Mouse (Mus musculus) natural killer cell, adult 2 months (primary cell): ENCODE data around the gene Olfr1494.

Source experiments
- DNase-seq, 2 experiments: peaks; one replicate each; pipeline ENCODE4 v3.0.0; 2022; ENCODE audit warnings: low spot score in 2 of 2

Olfr1494 gene

GRCm38 (mm10) chr19:13739428-13739827 lies at the start of gene Olfr1494:
Olfr1494 (plus strand) TSS chr19:13739728.
- no peak for DNase-seq

- no peak for DNase-seq
Measured at GRCm38 (mm10) chr19:13696968-13697367, 42.6 kb upstream of the Olfr1494 start, which contains the start of gene Olfr1491. Olfr1491 (plus strand) TSS chr19:13697268.

- no peak for DNase-seq
Measured at GRCm38 (mm10) chr19:13722978-13723377, 16.6 kb upstream of the Olfr1494 start, which contains the start of gene Olfr1493-ps1. Olfr1493-ps1 (plus strand) TSS chr19:13723278.

- no peak for DNase-seq
Measured at GRCm38 (mm10) chr19:13749366-13749765, 9.8 kb downstream of the Olfr1494 start.

GRCm38 (mm10) chr19:13764306-13764705 lies 24.8 kb downstream of the Olfr1494 start, which contains the start of gene Olfr1495:
Olfr1495 (plus strand) TSS chr19:13764606.
- no peak for DNase-seq

- no peak for DNase-seq
Measured at GRCm38 (mm10) chr19:13768565-13769276, 29.2 kb downstream of the Olfr1494 start.

- no peak for DNase-seq
Measured at GRCm38 (mm10) chr19:13777578-13777977, 38.0 kb downstream of the Olfr1494 start, which contains the start of gene Olfr1496. Olfr1496 (plus strand) TSS chr19:13777878.

- no peak for DNase-seq
Measured at GRCm38 (mm10) chr19:13798102-13798501, 58.6 kb downstream of the Olfr1494 start, which contains the start of gene Olfr1497. Olfr1497 (minus strand) TSS chr19:13798202.
